Mouse (Mus musculus): ENCODE data around the gene Sppl3.

Sppl3 gene

DNA sequence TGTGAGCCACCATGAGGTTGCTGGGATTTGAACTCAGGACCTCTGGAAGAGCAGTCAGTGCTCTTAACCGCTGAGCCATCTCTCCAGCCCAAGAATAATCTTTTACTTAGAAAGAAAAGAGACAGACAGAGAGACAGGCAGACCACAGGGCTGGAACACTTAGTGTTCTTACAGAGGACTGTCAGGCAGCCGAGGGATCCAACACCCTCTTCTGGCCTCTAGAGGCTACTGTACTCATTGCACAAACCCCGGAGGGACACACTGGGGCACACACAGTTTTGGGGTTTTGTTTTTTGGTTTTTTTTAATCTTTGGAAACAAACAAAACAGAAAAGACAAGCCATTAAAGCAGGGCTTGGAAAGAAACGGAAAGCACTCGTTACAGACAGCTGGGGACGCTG is 118.4 kb downstream of the Sppl3 start:
- DNase-seq, result no peak

DNA sequence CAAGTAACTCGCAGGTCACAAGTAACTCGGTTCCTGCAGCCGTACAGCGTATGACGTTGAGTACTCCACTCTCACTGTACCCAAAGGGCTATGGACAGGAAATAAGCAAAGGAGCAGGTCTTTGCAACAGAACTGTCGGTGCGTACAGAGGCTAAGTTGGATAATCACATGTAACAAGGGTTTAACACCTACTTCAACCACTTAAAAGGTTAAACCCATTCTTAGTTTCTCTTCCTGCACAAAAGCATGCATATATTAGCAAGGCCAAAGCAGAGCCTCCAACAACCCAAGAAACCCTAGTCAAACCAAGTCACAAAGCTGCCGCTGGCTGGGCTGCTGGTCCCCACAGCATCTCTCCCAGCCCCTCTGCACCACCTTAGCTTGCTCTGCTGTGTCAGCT is 121.5 kb downstream of the Sppl3 start:
- no peak for DNase-seq

DNA sequence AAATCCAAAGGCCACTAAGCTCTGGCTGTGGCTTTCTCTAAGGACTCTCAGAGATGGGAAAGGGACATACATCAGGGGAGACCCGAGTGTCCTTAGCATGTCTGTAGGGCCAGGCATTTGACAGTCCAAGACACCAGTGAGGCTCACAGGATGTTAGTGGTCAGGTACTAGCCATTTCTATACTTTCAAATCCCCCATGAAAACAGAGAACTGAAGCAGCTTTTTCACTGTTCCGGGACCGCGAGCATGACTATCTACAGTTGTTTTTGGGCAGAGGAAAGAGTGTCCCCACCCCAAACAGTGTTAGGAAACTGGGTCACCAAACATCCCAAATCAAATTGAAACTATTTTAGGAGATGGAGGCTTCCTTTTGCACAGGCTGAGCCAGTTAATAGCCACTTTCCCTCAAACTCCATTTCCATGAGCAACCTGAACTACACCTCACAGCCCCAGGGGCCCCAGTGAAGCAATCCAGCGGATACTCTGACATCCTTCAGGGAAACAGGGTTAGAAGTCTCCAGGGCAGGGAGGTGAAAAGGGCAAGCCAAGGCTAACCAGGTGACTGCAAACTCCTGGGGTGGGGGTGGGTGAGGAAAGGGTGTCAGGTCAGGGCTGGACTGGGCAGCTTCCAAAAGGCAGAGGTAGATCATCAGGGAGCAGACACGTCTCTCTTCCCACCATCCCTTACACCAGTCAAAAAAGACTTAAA is 122.6 kb downstream of the Sppl3 start:
- DNase-seq, result no peak

DNA sequence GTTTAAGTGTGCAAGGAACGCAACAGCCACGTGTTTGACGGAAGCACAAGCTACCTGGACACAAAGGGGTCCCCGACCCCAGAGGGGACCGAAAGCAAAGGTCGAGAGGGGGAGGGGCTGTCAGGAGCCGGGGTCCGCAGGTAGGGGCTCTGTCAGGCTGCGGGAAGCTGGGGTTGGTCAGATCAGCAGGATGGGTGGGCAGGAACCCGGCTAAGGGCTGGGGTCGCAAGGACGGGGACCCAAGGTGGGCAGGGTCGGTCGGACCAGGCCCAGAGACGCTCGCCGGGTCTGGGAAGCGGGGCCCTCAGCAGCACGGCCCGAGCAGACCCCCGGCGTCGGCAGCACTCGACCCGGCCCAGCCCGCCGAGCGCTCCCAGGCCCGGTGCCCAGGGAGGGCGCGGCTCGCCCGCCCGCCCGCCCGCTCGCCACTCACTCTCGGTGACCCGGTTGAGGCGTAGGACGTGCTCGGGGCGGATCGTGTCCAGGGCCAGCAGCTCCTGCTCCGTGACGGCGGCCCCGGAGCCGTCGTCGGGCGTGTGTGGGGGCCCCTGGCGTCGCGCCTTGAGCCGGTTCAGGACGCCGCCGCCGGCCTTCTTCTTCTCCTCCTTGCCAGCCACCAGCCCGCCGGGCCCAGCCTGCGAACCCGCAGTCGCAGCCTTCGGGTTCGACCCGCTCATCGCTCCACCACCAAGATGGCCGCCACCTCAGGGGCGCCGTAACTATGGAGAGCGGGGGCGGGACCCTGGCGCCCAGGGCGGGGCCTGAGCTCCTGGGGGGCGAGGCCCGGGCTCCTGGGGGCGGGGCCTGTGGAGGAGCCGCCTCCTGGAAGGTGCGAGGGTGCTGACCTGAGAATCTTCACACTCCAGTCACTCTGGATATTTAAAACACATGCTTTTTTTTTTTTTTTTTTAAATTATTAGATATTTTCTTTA is 123.6 kb downstream of the Sppl3 start, which contains the start of gene Unc119b:
Gene Unc119b (minus strand): TSS at position 742 of the 932 bp plus-strand sequence.
- DNase-seq, result peak; percentile 90

DNA sequence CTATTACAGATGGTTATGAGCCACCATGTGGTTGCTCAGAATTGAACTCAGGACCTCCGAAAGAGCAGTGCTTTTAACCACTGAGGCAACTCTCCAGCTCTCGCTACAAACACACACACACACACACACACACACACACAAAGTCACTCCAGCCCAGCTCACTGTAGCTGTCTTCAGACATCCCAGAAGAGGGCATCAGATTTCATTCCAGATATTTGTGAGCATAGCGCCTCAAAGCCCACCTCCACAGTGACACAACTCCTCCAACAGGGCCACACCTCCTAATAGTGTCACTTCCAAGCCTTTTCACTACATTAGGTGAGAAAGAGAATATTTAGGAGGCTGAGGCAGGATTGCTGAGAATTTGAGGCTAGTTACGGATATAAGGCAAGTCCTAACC is 128.2 kb downstream of the Sppl3 start:
- no peak for DNase-seq

DNA sequence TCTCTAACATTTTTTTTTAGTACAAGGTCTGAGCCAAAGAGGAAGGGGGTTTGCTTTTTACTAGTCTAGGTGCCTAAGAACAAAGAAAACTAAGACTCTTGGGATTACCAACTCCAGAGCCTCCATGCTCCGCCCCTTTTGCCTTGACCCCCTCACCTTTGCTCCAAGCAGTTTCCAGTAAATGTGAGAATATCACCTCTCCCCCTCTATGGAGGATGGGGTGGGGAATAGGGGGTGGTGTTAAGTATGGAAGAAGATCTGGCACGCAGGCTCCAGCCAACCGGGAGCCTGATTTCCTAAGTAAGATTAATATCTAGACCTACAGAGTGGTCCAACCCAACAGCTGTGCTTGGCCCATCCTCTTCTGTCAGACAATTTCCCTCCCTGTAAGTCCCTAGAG is 129.8 kb downstream of the Sppl3 start:
- no peak for DNase-seq

DNA sequence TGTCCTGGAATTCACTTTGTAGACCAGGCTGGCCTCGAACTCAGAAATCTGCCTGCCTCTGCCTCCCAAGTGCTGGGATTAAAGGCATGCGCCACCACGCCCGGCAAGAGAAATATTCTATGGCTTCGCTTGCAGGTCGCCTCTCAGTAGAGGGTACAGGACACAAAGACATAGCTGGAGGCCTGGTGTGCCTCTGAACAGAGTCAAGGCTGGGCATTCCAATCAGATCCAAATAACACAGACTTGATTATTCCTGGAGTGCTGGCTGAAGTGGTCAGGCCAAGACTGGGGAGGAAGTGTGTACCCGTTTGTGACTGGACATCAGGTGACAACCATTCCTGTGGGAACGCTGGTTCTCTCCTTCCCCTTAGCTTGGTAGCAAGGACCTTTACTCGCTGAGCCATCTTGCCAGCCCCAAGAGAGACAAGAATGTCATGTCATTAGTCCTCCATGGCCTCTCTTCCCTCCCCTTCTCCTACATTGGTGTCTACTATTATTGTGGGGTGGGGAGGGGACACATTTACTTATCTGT is 131.3 kb downstream of the Sppl3 start:
- DNase-seq, result no peak

DNA sequence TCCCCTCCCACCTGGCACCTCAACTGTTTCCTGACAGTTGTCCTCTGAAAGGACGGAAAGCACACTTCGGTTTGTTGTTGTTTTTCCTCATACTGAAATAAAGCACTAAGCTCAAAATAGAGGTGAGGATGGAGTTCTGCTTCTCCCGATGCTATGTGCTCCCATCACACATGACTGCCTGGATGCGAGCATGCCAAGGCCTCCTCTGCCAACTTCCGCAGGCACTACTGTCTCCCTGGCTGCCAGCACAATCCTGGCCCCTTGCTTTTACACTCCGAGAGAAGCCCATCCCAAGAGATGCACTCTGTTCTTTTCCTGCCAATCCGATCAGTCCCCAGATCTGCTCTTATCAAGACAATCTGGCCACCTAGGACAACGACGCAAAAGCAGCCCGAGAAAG is 132.6 kb downstream of the Sppl3 start:
- DNase-seq, result no peak

GRCm38 (mm10) chr5:115144471-115144870 is 133.5 kb downstream of the Sppl3 start:
- DNase-seq, result no peak

GRCm38 (mm10) chr5:115145253-115145968 is 134.5 kb downstream of the Sppl3 start:
- DNase-seq, result no peak

- DNase-seq, result no peak
Observed at GRCm38 (mm10) chr5:115145976-115146746, 135.2 kb downstream of the Sppl3 start.

DNA sequence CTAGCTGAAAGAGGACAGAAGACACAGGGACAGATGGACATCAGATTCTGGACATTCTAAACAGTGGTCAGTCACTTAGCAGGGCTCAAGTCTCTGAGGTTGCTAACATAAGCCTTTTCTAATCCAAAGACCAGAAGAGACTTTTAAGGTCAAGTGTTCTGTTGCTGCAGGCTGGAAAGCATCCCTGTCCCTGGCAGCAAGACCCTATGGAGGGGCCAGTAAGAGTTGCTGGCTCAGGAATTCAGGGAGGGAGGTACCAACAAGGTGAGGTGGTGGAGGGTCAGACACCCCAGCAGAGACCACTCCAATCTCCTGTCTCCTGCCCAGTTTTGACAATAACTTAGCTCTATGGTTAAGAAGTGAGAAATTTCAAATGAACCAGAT is 135.8 kb downstream of the Sppl3 start:
- no peak for DNase-seq

- no peak for DNase-seq
Observed at GRCm38 (mm10) chr5:115147388-115147787, 136.5 kb downstream of the Sppl3 start.

DNA sequence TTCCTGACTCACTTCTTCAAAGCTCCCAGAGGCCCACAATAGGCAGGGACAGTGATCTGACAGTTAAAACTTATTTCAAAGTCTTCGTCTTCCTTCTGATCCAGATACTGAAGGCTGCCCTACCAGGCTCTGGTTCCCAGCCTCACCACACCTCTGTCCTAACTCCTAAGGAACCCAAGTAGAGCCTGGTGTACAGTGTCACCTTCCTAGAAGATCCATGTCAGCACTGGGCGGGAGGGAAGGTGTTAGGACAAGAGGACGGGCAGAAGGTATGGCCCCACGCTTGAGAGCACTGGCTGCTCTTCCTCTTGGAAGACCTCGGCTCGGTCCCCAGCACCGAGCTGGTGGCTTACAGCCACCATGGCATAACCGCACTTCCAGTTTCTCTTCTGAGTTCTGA is 137.4 kb downstream of the Sppl3 start:
- DNase-seq, result no peak

All from cerebellum, adult 11-12 months (tissue).